Mouse (Mus musculus): ENCODE results near the gene Ifit1bl2. TPM values are rescaled to one million over a fixed set of nuclear protein-coding genes. Genes with fewer than 3 reads are reported as not detected.

Gene Ifit1bl2
- polyA plus RNA-seq, 1 experiment from 2014 or later, result 0.23 TPM

DNA sequence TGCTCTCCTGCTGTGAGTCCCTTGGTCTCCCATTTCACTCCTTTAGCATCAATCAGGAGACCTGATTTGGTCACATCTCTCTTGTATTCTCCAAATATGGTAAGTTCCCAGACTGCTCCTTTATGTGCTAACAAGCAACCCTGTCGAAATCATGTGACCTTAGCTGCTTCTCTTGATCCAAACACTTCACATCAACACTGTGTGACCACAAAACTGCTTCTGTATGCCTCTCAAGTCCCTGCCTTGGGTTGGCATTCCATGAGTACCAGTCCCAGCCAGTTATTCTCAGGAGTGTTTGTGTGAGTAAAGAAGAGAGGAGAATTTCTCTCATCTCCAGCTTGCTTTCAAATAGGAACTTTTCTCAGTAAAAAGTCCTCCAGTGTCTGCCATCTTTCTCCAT is 63.4 kb downstream of the Ifit1bl2 start:
- WGBS, result 86% methylated on average over 1 of the region's 1 CpGs

DNA sequence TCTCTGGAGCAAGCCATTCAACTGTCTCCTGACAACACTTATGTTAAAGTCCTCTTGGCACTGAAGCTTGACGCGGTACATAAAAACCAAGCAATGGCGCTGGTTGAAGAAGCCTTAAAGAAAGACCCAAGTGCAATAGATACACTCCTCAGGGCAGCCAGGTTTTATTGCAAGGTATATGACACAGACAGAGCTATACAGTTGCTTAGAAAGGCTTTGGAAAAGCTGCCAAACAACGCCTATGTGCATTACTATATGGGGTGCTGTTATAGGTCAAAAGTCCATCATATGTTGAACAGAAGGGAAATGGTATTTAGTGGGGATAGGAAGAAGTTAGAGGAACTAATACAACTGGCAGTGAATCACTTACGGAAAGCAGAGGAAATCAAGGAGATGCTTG is 66.9 kb downstream of the Ifit1bl2 start:
- WGBS, result 92% methylated on average over 5 of the region's 5 CpGs
- Histone ChIP-seq H3K9me3 (ENCODE audit: control insufficient read depth, low read length) (no peaks in the 10 kb centered on the region), H3K27ac (ENCODE audit: low read depth, low read length) (no peak overlapping the region), H3K4me3 (ENCODE audit: low read depth, low read length) (no peak overlapping the region), H3K4me1 (ENCODE audit: control insufficient read depth, insufficient read depth, low read length) (no peaks in the 10 kb centered on the region), H3K9ac (replicated peaks; ENCODE audit: low read depth, low read length) (no peak overlapping the region), H3K36me3 (ENCODE audit: control insufficient read depth, insufficient read depth, low read length) (no peaks in the 10 kb centered on the region), H3K27me3 (ENCODE audit: control insufficient read depth, insufficient read depth, low read length) (no peaks in the 10 kb centered on the region), H3K4me2 (ENCODE audit: low read depth, low read length) (no peak overlapping the region)
- no peak for ATAC-seq (ENCODE audit: low read depth)

More for the DNA sequence above, 63.4 kb downstream of the Ifit1bl2 start:
- H3K4me3 ChIP-seq (ENCODE audit: low read depth, low read length), result no peak overlapping the region
- H3K27me3 ChIP-seq (ENCODE audit: control insufficient read depth, insufficient read depth, low read length), result no peaks in the 10 kb centered on the region
- H3K27ac ChIP-seq (ENCODE audit: low read depth, low read length), result no peak overlapping the region
- ATAC-seq (ENCODE audit: low read depth), result no peak
- no peaks in the 10 kb centered on the region for H3K4me1 ChIP-seq (ENCODE audit: control insufficient read depth, insufficient read depth, low read length)
- no peak overlapping the region for H3K4me2 ChIP-seq (ENCODE audit: low read depth, low read length)
- no peaks in the 10 kb centered on the region for H3K9me3 ChIP-seq (ENCODE audit: control insufficient read depth, low read length)
- no peak overlapping the region for H3K9ac ChIP-seq (replicated peaks; ENCODE audit: low read depth, low read length)
- no peaks in the 10 kb centered on the region for H3K36me3 ChIP-seq (ENCODE audit: control insufficient read depth, insufficient read depth, low read length)

DNA sequence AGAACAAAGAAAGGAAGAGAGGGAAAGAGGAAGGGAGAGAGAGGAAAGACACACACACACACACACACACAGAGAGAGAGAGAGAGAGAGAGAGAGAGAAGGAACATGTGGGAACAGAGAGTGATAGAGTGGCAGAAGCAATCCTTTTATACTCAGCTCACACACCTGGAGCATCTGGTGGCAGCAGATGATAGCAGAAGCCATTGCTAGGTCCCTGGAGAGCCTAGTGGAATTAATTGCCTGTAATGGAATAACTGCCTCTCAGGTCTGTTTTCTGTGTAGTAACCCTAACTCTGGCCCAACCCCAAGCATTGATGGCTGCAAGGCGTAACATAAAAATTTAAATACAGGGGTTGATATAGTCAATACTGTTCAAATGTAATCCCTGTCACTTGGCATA is 69.5 kb downstream of the Ifit1bl2 start:
- peak; percentile 86; the same call in 1 of the 2 replicates for ATAC-seq (ENCODE audit: low read depth)
- WGBS, result 59% methylated on average over 1 of the region's 1 CpGs

DNA sequence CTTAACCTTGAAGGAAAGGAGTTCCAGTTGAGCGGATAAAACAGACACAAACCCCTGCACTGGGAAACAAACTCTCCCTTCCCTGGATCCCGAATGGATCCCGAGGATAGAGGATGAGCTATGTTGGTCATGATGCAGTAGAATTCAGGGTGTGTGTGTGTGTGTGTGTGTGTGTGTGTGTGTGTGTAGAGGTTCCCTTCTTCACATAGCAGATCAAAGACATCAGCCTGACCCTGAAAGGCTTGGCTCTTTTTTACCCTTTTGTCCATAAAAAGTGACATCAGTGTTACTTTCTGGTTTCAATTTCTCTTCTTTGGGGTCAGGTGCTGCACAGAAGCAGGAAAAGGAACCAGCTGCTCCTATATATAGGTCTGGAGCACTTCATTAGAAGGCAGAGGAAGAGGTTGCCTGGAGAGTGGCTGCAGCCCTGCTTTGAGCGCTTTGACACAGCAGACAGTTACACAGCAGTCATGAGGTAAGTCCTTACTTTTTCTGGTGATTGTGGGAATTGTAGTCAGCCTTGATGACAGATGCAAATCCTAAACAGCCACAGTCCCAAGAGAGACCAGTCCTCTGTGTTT is 70.6 kb downstream of the Ifit1bl2 start:
- H3K9ac ChIP-seq (replicated peaks; ENCODE audit: low read depth, low read length), result no peak overlapping the region
- no peak overlapping the region for H3K4me2 ChIP-seq (ENCODE audit: low read depth, low read length)
- no peak for ATAC-seq (ENCODE audit: low read depth)
- H3K9me3 ChIP-seq (ENCODE audit: control insufficient read depth, low read length), result no peaks in the 10 kb centered on the region
- H3K27ac ChIP-seq (ENCODE audit: low read depth, low read length), result no peak overlapping the region
- H3K36me3 ChIP-seq (ENCODE audit: control insufficient read depth, insufficient read depth, low read length), result no peaks in the 10 kb centered on the region
- no peaks in the 10 kb centered on the region for H3K4me1 ChIP-seq (ENCODE audit: control insufficient read depth, insufficient read depth, low read length)
- H3K4me3 ChIP-seq (ENCODE audit: low read depth, low read length), result no peak overlapping the region
- H3K27me3 ChIP-seq (ENCODE audit: control insufficient read depth, insufficient read depth, low read length), result no peaks in the 10 kb centered on the region
- 75% methylated on average over 4 of the region's 4 CpGs for WGBS

More for the DNA sequence above, 69.5 kb downstream of the Ifit1bl2 start:
- H3K4me3 ChIP-seq (ENCODE audit: low read depth, low read length), result no peak overlapping the region
- H3K36me3 ChIP-seq (ENCODE audit: control insufficient read depth, insufficient read depth, low read length), result no peaks in the 10 kb centered on the region
- H3K27ac ChIP-seq (ENCODE audit: low read depth, low read length), result no peak overlapping the region
- H3K9me3 ChIP-seq (ENCODE audit: control insufficient read depth, low read length), result no peaks in the 10 kb centered on the region
- no peak overlapping the region for H3K4me2 ChIP-seq (ENCODE audit: low read depth, low read length)
- H3K9ac ChIP-seq (replicated peaks; ENCODE audit: low read depth, low read length), result no peak overlapping the region
- H3K27me3 ChIP-seq (ENCODE audit: control insufficient read depth, insufficient read depth, low read length), result no peaks in the 10 kb centered on the region
- H3K4me1 ChIP-seq (ENCODE audit: control insufficient read depth, insufficient read depth, low read length), result no peaks in the 10 kb centered on the region

DNA sequence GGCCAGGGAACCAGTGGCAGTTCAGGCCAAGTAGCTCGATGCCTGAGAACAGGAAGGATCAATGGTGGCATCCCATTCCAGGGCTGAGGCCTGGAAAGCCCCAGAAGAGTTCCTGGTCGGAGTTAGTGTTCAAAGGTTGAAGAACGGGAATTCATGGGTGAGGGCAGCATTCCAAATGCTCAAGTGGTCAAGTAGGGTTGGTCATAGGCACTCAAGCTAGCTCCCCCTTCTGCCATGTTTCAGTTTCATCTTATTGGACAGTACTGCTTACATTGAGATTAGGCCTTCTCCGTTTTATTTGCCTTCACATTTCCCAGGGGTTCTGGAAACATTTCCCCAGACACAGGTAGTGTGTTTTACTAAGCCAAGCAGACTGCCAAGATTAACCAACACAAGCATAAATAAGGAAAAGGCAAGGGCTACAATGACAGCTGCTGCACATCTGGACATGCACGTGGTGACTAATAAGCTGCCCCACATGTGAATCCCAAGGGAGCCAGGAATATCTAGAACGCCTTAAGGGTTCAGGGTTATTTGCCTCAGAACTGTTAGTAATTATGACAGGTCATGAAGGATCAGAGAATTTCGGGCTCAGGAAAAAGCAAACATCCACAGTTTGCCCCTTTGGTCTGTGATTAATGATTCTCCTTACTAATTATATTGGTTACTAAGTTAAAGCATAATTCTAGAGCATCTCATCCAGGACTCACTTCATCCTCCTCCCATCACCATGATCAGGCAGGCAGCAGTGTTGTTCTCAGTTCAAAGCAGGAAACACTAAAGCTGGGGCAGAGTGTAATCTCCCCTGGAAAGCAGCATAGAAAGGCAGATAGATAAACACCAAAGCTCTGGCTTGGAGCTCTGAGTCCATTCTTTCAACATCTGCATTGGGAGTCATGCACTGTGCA is 71.3 kb downstream of the Ifit1bl2 start:
- no peak for ATAC-seq (ENCODE audit: low read depth)
- no peak overlapping the region for H3K4me3 ChIP-seq (ENCODE audit: low read depth, low read length)
- H3K9ac ChIP-seq (replicated peaks; ENCODE audit: low read depth, low read length), result no peak overlapping the region
- H3K27me3 ChIP-seq (ENCODE audit: control insufficient read depth, insufficient read depth, low read length), result no peaks in the 10 kb centered on the region
- no peak overlapping the region for H3K27ac ChIP-seq (ENCODE audit: low read depth, low read length)
- 78% methylated on average over 7 of the region's 7 CpGs for WGBS
- no peaks in the 10 kb centered on the region for H3K4me1 ChIP-seq (ENCODE audit: control insufficient read depth, insufficient read depth, low read length)
- H3K36me3 ChIP-seq (ENCODE audit: control insufficient read depth, insufficient read depth, low read length), result no peaks in the 10 kb centered on the region
- no peaks in the 10 kb centered on the region for H3K9me3 ChIP-seq (ENCODE audit: control insufficient read depth, low read length)
- H3K4me2 ChIP-seq (ENCODE audit: low read depth, low read length), result no peak overlapping the region

Other genes starting within 250 kb of the Ifit1bl2 start
- gene Ch25h, start 165.6 kb downstream of the Ifit1bl2 start, polyA plus RNA-seq (2014; fragmentation: Nextera tagmentation; extraction: Ambion mirVana), result 0.45 and 0.56 TPM in 2 replicates
- 17.0 and 28.4 TPM in 2 replicates for gene Lipa, start 113.3 kb downstream of the Ifit1bl2 start, polyA plus RNA-seq (2014; fragmentation: Nextera tagmentation; extraction: Ambion mirVana)
- gene Ifit2, start 90.0 kb downstream of the Ifit1bl2 start, polyA plus RNA-seq (2014; fragmentation: Nextera tagmentation; extraction: Ambion mirVana), result 5.8 and 6.8 TPM in 2 replicates
- 0.20 and 1.5 TPM in 2 replicates for gene Ifit3, start 57.2 kb downstream of the Ifit1bl2 start, polyA plus RNA-seq (2014; fragmentation: Nextera tagmentation; extraction: Ambion mirVana)
- gene Ifit1bl1, start 38.8 kb downstream of the Ifit1bl2 start, polyA plus RNA-seq (2014; fragmentation: Nextera tagmentation; extraction: Ambion mirVana), result 1.5 and 2.1 TPM in 2 replicates
- gene Ifit3b, start 32.8 kb downstream of the Ifit1bl2 start, polyA plus RNA-seq (2014; fragmentation: Nextera tagmentation; extraction: Ambion mirVana), result 0.17 and 0.21 TPM in 2 replicates
- gene Ifit1, start 128 bp upstream of the Ifit1bl2 start, polyA plus RNA-seq (2014; fragmentation: Nextera tagmentation; extraction: Ambion mirVana), result 0.21 TPM in 1 of 2 replicates, not detected in the other
- gene Slc16a12, start 106.5 kb upstream of the Ifit1bl2 start, polyA plus RNA-seq (2014; fragmentation: Nextera tagmentation; extraction: Ambion mirVana), result 0.88 and 2.8 TPM in 2 replicates
- gene Pank1, start 238.7 kb upstream of the Ifit1bl2 start, polyA plus RNA-seq (2014; fragmentation: Nextera tagmentation; extraction: Ambion mirVana), result 12.8 and 14.1 TPM in 2 replicates